Mouse (Mus musculus): Measurements from ENCODE around the gene Ccdc89.

DNA sequence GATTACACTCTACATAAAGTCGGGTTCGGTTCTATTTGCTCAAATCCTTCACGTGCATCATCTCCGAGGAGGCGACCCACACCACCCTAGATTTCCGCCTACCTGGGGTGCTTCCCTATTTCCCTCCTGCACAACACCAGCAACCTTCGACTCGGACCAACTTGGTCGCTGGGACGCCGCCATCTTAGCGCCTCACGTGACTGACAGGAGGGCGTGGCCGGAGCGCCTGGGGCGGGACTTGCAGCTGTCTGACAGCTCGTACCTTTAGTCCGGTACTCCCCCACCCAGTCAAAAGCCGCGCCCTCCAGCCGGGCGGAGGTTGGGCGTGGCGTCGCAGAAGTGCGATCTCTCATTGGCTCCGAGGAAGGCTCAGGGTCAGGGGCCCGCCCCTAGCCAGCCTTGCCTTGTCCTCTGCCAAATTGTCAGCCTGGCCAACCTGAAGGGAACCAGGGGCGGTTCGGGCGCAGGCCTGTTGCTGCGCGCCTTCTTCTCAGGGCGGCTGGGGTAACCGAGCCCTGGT lies 49.5 kb downstream of the Ccdc89 start, which contains the start of gene Tmem126b:
- TF ChIP-seq CTCF (IDR thresholded peaks at IDR 0.05; ENCODE audit: low read depth, low read length): no peak
- TF ChIP-seq POLR2A (IDR thresholded peaks at IDR 0.05; ENCODE audit: extremely low read depth, insufficient read depth, low read length): peak; percentile 88

Data from liver, adult 2 months (tissue).